Mouse (Mus musculus) small intestine, adult 10 weeks (tissue): Measurements from ENCODE around the gene Psip1. TPM values are rescaled to one million over a fixed set of nuclear protein-coding genes. Genes with fewer than 3 reads are reported as not detected.

Experiments used
- polyA plus RNA-seq: library from polyadenylated mRNA; stranded (reverse); fragments of 350-450 nt; fragmentation: Illumina TruSeq; extraction: RNeasy Lipid Tissue Mini Kit (QIAGEN cat#74804); gene quantifications from one replicate; pipeline ENCODE4 v1.2.3, GENCODE M21; 2014; ENCODE audit warnings: low replicate concordance

The Psip1 gene
- 81.3 TPM for polyA plus RNA-seq

GRCm38 (mm10) chr4:83486117-83486901, at the start of gene Psip1:
Psip1 (minus strand) TSS chr4:83486459.

GRCm38 (mm10) chr4:83524843-83525689, 38.8 kb upstream of the Psip1 start, which contains the start of gene Ccdc171:
Ccdc171 (plus strand) TSS chr4:83525545.

GRCm38 (mm10) chr4:83417160-83417819, 69.0 kb downstream of the Psip1 start, which contains the start of gene Snapc3:
Snapc3 (plus strand) TSS chr4:83417724.

Other genes starting within 250 kb of the Psip1 start
- 37.5 TPM for gene Ttc39b, start 162.2 kb downstream of the Psip1 start, polyA plus RNA-seq
- gene Snapc3, start 68.7 kb downstream of the Psip1 start, polyA plus RNA-seq = 38.5 TPM
- 2.9 TPM for gene Ccdc171, start 39.1 kb upstream of the Psip1 start, polyA plus RNA-seq